Comparison of ENCODE assay signal across 9 mouse cellular contexts in the genomic region with DNA sequence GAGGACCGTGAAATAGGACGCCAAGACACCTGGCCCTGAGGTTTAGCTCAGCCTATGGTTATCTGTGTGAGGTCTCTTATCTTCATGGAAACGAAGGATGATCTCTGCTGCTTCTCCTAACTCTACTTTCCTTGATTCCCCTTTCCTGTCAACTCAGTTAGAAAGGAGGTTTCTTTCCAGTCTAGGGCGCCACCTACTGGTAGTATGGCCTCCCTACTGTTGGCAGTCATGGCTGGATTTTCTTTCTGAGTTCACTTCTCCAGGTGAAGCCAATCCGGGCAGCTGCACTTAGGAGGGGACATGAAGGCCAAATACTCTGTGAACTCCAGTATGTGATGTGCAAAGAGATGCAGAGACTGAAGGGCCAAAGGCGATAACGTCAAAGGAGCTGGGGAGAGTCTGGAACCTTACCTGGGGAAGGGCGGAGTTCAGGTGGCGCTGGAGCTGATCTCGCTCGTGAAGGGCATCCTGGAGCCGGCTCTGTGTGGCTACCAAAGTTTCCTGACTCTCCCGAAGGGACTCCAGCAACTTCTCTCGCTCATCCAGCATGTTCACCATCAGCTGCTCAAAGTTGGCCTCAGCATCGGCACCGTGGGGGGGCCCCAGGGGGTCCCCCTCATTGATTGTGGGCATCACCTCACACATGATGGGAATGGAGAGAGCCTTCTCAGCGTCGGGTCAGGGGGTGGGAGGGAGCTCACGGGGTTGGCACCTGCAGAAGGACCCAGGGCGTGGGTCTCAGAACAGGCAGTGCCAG. TPM values are rescaled to one million over a fixed set of nuclear protein-coding genes. Genes with fewer than 3 reads are reported as not detected.
DNase-seq lines count a peak whose midpoint lies in the region; ATAC-seq and TF ChIP-seq lines count a peak whose summit lies in the region.
"Had no signal": no experiment of that assay in that cellular context is flagged by ENCODE, and none has a peak within 500 bp of the region (broad histone marks: within the 10 kb centered on the region; RNA-seq: fewer than 3 reads in every experiment).

No protein-coding gene starts in this region.

- TF ChIP-seq POLR2A in CH12.LX (IDR thresholded peaks at IDR 0.05; ENCODE audit: low read depth, low read length): no peak
- no peak for TF ChIP-seq POLR2A in embryonic fibroblast, embryonic 13.5 days (IDR thresholded peaks at IDR 0.05; ENCODE audit: low read depth, low read length)

- peak; percentile 93 to 95 for TF ChIP-seq CTCF in CH12.LX (conservative IDR thresholded peaks at IDR 0.05 in 1 of 2, IDR thresholded peaks at IDR 0.05 in 1 of 2; ENCODE audit: low read depth in 2 of 2, low read length in 2 of 2)
- peak; percentile 39; the same call in 1 of the 2 replicates for TF ChIP-seq CTCF in embryonic fibroblast, embryonic 13.5 days (IDR thresholded peaks at IDR 0.05; ENCODE audit: borderline replicate concordance, insufficient read depth, low read length)

- H3K9ac ChIP-seq in CH12.LX (ENCODE audit: insufficient read depth, low read depth): no peak overlapping the region
- H3K9ac ChIP-seq in heart, embryonic 16.5 days (ENCODE audit: low read length): peak overlapping the region; percentile 66
- H3K9ac ChIP-seq in lung, embryonic 16.5 days (ENCODE audit: low read length): no peak overlapping the region

- peak overlapping the region in 1 of 3 experiments; percentile 19 for H3K4me3 ChIP-seq in CH12.LX (replicated peaks in 1 of 3; ENCODE audit: low read depth in 2 of 3, low read length in 2 of 3, poor library complexity in 1 of 3)
- no peak overlapping the region for H3K4me3 ChIP-seq in embryonic fibroblast, embryonic 13.5 days (ENCODE audit: insufficient read depth, low read length)
- H3K4me3 ChIP-seq in heart, embryonic 16.5 days (ENCODE audit: low read length): peak overlapping the region; percentile 10
- H3K4me3 ChIP-seq in lung, embryonic 16.5 days (ENCODE audit: low read length): no peak overlapping the region

- in situ Hi-C loops in CH12.LX (cut with MboI; ENCODE audit: low pct_ligation_motif_present, low pct_unique_long_range_greater_than_20kb, low sequenced_read_pairs): no loop called here

- H3K27me3 ChIP-seq in CH12.LX (replicated peaks): no peaks in the 10 kb centered on the region
- no peaks in the 10 kb centered on the region for H3K27me3 ChIP-seq in heart, embryonic 16.5 days (ENCODE audit: control insufficient read depth, insufficient read depth, low read length)
- no peaks in the 10 kb centered on the region for H3K27me3 ChIP-seq in lung, embryonic 16.5 days (ENCODE audit: control insufficient read depth, insufficient read depth, low read depth, low read length)

- peak; percentile 80 for DNase-seq in CH12.LX (ENCODE audit: extremely low read depth)
- DNase-seq in adrenal gland, postnatal 4 days (ENCODE audit: low spot score in 2 of 2): peak; percentile 41 to 65
- peak; percentile 71 to 91 for DNase-seq in layer of hippocampus, adult 18-20 months (ENCODE audit: low spot score in 2 of 2)
- DNase-seq in ovary, adult 18-20 months (ENCODE audit: low spot score): peak; percentile 25
- DNase-seq in thymus, postnatal 0 days (ENCODE audit: low spot score): peak; percentile 70

- H3K4me1 ChIP-seq in CH12.LX (ENCODE audit: control insufficient read depth in 1 of 2, insufficient read depth in 2 of 2): peaks cover 23 to 53% of the 10 kb centered on the region in 2 experiments
- peaks cover 3% of the 10 kb centered on the region; the same call in 1 of the 2 replicates for H3K4me1 ChIP-seq in embryonic fibroblast, embryonic 13.5 days (ENCODE audit: control insufficient read depth, insufficient read depth, low read length)
- peaks cover 49% of the 10 kb centered on the region for H3K4me1 ChIP-seq in heart, embryonic 16.5 days (ENCODE audit: control insufficient read depth, insufficient read depth, low read length)
- H3K4me1 ChIP-seq in lung, embryonic 16.5 days (replicated peaks; ENCODE audit: control insufficient read depth, insufficient read depth, low read length): peaks cover 12% of the 10 kb centered on the region

- H3K79me2 ChIP-seq in CH12.LX (replicated peaks; ENCODE audit: control insufficient read depth, extremely low read depth, insufficient read depth, poor library complexity, severe bottlenecking): no peaks in the 10 kb centered on the region

- H3K27ac ChIP-seq in CH12.LX (ENCODE audit: insufficient read depth, low read depth): no peak overlapping the region
- H3K27ac ChIP-seq in embryonic fibroblast, embryonic 13.5 days (ENCODE audit: insufficient read depth, low read length): no peak overlapping the region; the same call in 1 of the 2 replicates
- peak overlapping the region; percentile 91 for H3K27ac ChIP-seq in heart, embryonic 16.5 days (ENCODE audit: low read length)
- no peak overlapping the region for H3K27ac ChIP-seq in lung, embryonic 16.5 days (ENCODE audit: low read length)

- peak; percentile 89 for TF ChIP-seq RAD21 in CH12.LX (IDR thresholded peaks at IDR 0.05; ENCODE audit: low read depth, low read length)

- WGBS in heart, embryonic 16.5 days: 51% methylated on average over 20 of the region's 20 CpGs
- WGBS in lung, embryonic 16.5 days: 44% methylated on average over 20 of the region's 20 CpGs

- no peak for ATAC-seq in heart, embryonic 16.5 days (replicated peaks; ENCODE audit: extremely low read depth, insufficient read depth, low FRiP score)
- ATAC-seq in lung, embryonic 16.5 days (ENCODE audit: low read depth): no peak; the same call in 1 of the 2 replicates

- dilution Hi-C loops in CH12.LX (cut with MboI; ENCODE audit: extremely low pct_ligation_motif_present, extremely low pct_unique_long_range_greater_than_20kb, low sequenced_read_pairs): no loop called here

- H3K9me3 ChIP-seq in CH12.LX (replicated peaks; ENCODE audit: low read length): no peaks in the 10 kb centered on the region
- H3K9me3 ChIP-seq in heart, embryonic 16.5 days (replicated peaks; ENCODE audit: control insufficient read depth, low read length): no peaks in the 10 kb centered on the region
- no peaks in the 10 kb centered on the region for H3K9me3 ChIP-seq in lung, embryonic 16.5 days (ENCODE audit: control insufficient read depth, low read length)

- H3K36me3 ChIP-seq in CH12.LX (replicated peaks in 1 of 2; ENCODE audit: control insufficient read depth in 1 of 2, insufficient read depth in 1 of 2, low read length in 1 of 2): peaks cover 0 to 3% of the 10 kb centered on the region in 2 experiments
- H3K36me3 ChIP-seq in heart, embryonic 16.5 days (ENCODE audit: control insufficient read depth, insufficient read depth): no peaks in the 10 kb centered on the region
- no peaks in the 10 kb centered on the region for H3K36me3 ChIP-seq in lung, embryonic 16.5 days (ENCODE audit: control insufficient read depth, insufficient read depth, low read length)

- H3K4me2 ChIP-seq in CH12.LX (ENCODE audit: insufficient read depth, low read depth, poor library complexity, severe bottlenecking): peak overlapping the region; percentile 60
- H3K4me2 ChIP-seq in heart, embryonic 16.5 days (ENCODE audit: low read depth, low read length): peak overlapping the region; percentile 58
- peak overlapping the region; percentile 37; the same call in 1 of the 2 replicates for H3K4me2 ChIP-seq in lung, embryonic 16.5 days (ENCODE audit: low read depth, low read length)

- no peak for TF ChIP-seq EP300 in CH12.LX (IDR thresholded peaks at IDR 0.05; ENCODE audit: low read length)

RNA-seq across cellular contexts. Expression of gene Ppfia4, which starts 0.7 kb away (rescaled TPM):
- total RNA-seq in CH12.LX (2012; rRNA removed): 0.21 and 0.30 TPM in 2 replicates
- 1.2 and 1.8 TPM in 2 replicates for total RNA-seq in CH12.LX (2014; rRNA removed)
- polyA plus RNA-seq in CH12.LX (2012; ENCODE audit: insufficient read length, low read depth): 5.1 and 5.4 TPM in 2 replicates
- 1 to 10 TPM; 2.9 to 3.5 TPM for total RNA-seq in adrenal gland, postnatal 4 days (2021)
- polyA plus RNA-seq in embryonic fibroblast, embryonic 13.5 days (2011; ENCODE audit: insufficient read length, low read depth, missing spikeins): 1.2 and 1.4 TPM in 2 replicates
- polyA plus RNA-seq in heart, embryonic 16.5 days (2015; fragmentation: Nextera tagmentation; extraction: Ambion mirVana): 10.6 and 11.4 TPM in 2 replicates
- total RNA-seq in layer of hippocampus, adult 18-20 months (2021): 10 to 100 TPM; 66.5 to 68.4 TPM
- 2.9 and 3.9 TPM in 2 replicates for polyA plus RNA-seq in lung, embryonic 16.5 days (2015; fragmentation: Nextera tagmentation; extraction: Ambion mirVana)
- polyA plus RNA-seq in thymus, postnatal 0 days (2015; fragmentation: Nextera tagmentation; extraction: Ambion mirVana): 2.1 and 3.2 TPM in 2 replicates

RNA-seq across cellular contexts. Expression of gene Tmem183a, which starts 29.7 kb away (rescaled TPM):
- total RNA-seq in CH12.LX (2012; rRNA removed) (41.5 and 52.0 TPM in 2 replicates), CH12.LX (2014; rRNA removed) (73.6 and 75.6 TPM in 2 replicates)
- polyA plus RNA-seq in CH12.LX (2012; ENCODE audit: insufficient read length, low read depth): 61.1 and 82.4 TPM in 2 replicates
- 10 to 100 TPM; 53.9 to 60.4 TPM for total RNA-seq in adrenal gland, postnatal 4 days (2021)
- polyA plus RNA-seq in embryonic fibroblast, embryonic 13.5 days (2011; ENCODE audit: insufficient read length, low read depth, missing spikeins): 66.3 and 68.0 TPM in 2 replicates
- polyA plus RNA-seq in heart, embryonic 16.5 days (2015; fragmentation: Nextera tagmentation; extraction: Ambion mirVana): 57.5 and 60.4 TPM in 2 replicates
- 10 to 100 TPM; 60.3 to 71.7 TPM for total RNA-seq in layer of hippocampus, adult 18-20 months (2021)
- polyA plus RNA-seq in lung, embryonic 16.5 days (2015; fragmentation: Nextera tagmentation; extraction: Ambion mirVana): 77.6 and 80.7 TPM in 2 replicates
- 58.0 and 64.3 TPM in 2 replicates for polyA plus RNA-seq in thymus, postnatal 0 days (2015; fragmentation: Nextera tagmentation; extraction: Ambion mirVana)

RNA-seq across cellular contexts. Expression of gene Myog, which starts 42.3 kb away (rescaled TPM):
- total RNA-seq in CH12.LX (2012; rRNA removed) (not detected in 2 replicates), CH12.LX (2014; rRNA removed) (not detected in 2 replicates)
- polyA plus RNA-seq in CH12.LX (2012; ENCODE audit: insufficient read length, low read depth): not detected in 2 replicates
- total RNA-seq in adrenal gland, postnatal 4 days (2021): 1 to 10 TPM; 1.8 to 3.4 TPM
- polyA plus RNA-seq in embryonic fibroblast, embryonic 13.5 days (2011; ENCODE audit: insufficient read length, low read depth, missing spikeins): not detected in 2 replicates
- 2.0 and 3.3 TPM in 2 replicates for polyA plus RNA-seq in heart, embryonic 16.5 days (2015; fragmentation: Nextera tagmentation; extraction: Ambion mirVana)
- not detected for total RNA-seq in layer of hippocampus, adult 18-20 months (2021)
- 2.9 and 6.8 TPM in 2 replicates for polyA plus RNA-seq in lung, embryonic 16.5 days (2015; fragmentation: Nextera tagmentation; extraction: Ambion mirVana)
- 3.0 and 3.5 TPM in 2 replicates for polyA plus RNA-seq in thymus, postnatal 0 days (2015; fragmentation: Nextera tagmentation; extraction: Ambion mirVana)
- polyA plus RNA-seq: gonadal fat pad, adult 2 months had no signal

RNA-seq across cellular contexts. Expression of gene 4933406M09Rik, which starts 53.7 kb away (rescaled TPM):
- total RNA-seq in CH12.LX (2012; rRNA removed) (not detected in 2 replicates), CH12.LX (2014; rRNA removed) (not detected in 2 replicates)
- polyA plus RNA-seq in CH12.LX (2012; ENCODE audit: insufficient read length, low read depth): not detected in 2 replicates
- total RNA-seq in adrenal gland, postnatal 4 days (2021): not detected
- not detected in 2 replicates for polyA plus RNA-seq in embryonic fibroblast, embryonic 13.5 days (2011; ENCODE audit: insufficient read length, low read depth, missing spikeins)
- not detected in 2 replicates for polyA plus RNA-seq in heart, embryonic 16.5 days (2015; fragmentation: Nextera tagmentation; extraction: Ambion mirVana)
- not detected for total RNA-seq in layer of hippocampus, adult 18-20 months (2021)
- not detected in 2 replicates for polyA plus RNA-seq in lung, embryonic 16.5 days (2015; fragmentation: Nextera tagmentation; extraction: Ambion mirVana)
- polyA plus RNA-seq in thymus, postnatal 0 days (2015; fragmentation: Nextera tagmentation; extraction: Ambion mirVana): not detected in 2 replicates
- polyA plus RNA-seq: gonadal fat pad, adult 2 months had no signal

Comparison
In these comparisons a context has a peak if more than half of its experiments do, and no peak if none do; other contexts are left out.
1. DNase-seq: peak in every context shown above with its lines; median percentile 81 in layer of hippocampus, adult 18-20 months; 80 in CH12.LX; 70 in thymus, postnatal 0 days; 53 in adrenal gland, postnatal 4 days; 25 in ovary, adult 18-20 months.